Mouse (Mus musculus): ENCODE results near the gene Mcl1.
"Not testable (repeated sequence)": the region's sequence is repeated elsewhere in the genome, so short reads cannot be mapped to it uniquely, and the experiment has no call there.

The Mcl1 gene

GRCm38 (mm10) chr3:95658236-95658867 is at the start of gene Mcl1:
Mcl1 (plus strand) TSS chr3:95658788.
- DNase-seq (ENCODE audit: low read depth, low spot score): peak; percentile 92

GRCm38 (mm10) chr3:95609195-95609594 is 49.4 kb upstream of the Mcl1 start:
- DNase-seq (ENCODE audit: low read depth, low spot score): no peak

DNA sequence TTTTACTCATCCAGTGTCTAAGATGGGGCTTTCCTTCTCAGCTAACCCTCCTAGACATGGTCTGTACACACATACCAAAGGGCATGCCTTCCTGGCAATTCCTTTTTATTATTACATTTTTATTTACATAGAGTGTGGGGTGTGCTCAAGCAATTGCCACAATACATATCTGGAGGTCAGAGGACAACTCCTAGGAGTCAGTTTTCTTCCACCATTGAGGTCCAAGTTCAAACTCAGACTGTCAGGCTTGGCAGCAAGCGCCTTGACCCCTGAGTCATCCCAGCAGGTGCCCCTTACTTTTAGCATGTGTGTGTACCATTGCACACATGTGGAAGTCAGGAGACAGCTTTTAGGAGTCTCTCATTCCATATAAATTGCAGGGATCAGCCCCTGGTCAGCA is 44.6 kb upstream of the Mcl1 start:
- DNase-seq (ENCODE audit: low read depth, low spot score): no peak

GRCm38 (mm10) chr3:95618511-95618910 is 40.1 kb upstream of the Mcl1 start:
- DNase-seq (ENCODE audit: low read depth, low spot score): no peak

DNA sequence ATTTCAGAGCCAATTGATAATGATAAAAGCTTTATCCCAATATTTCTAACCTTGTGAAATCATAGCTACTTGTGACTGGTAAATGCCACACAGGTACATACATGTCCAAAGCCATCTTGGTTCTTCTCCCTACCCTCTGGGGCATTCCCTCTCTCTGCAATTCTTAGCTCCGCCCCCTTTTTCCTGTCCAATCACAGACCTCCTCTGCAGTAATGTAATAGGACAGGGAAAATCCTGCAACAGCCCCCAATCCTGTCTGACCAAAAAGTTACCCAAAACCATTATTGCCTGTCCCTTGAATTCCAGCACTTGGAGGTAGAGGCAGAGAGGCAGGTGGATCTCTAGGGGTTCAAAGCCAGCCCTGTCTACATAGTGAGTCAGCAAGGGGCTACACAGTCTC is 37.3 kb upstream of the Mcl1 start:
- no peak for DNase-seq (ENCODE audit: low read depth, low spot score)

DNA sequence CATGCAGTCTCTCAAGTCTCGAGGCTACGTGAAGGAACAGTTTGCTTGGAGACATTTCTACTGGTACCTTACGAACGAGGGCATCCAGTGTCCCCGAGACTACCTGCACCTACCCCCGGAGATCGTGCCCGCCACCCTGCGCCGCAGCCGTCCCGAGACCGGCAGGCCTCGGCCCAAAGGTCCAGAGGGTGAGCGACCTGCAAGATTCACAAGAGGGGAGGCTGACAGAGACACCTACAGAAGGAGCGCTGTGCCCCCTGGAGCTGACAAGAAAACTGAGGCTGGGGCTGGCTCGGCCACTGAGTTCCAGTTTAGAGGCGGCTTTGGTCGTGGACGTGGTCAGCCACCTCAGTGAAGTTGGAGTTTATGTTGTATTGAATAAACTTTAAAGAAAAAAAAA is 36.2 kb upstream of the Mcl1 start:
- DNase-seq (ENCODE audit: low read depth, low spot score): not testable (repeated sequence)

GRCm38 (mm10) chr3:95623551-95623950 is 35.0 kb upstream of the Mcl1 start:
- no peak for DNase-seq (ENCODE audit: low read depth, low spot score)

- DNase-seq (ENCODE audit: low read depth, low spot score): not testable (repeated sequence)
Observed at GRCm38 (mm10) chr3:95623991-95624515, 34.5 kb upstream of the Mcl1 start.

- DNase-seq (ENCODE audit: low read depth, low spot score): peak; percentile 100
Observed at GRCm38 (mm10) chr3:95624628-95625503, 33.7 kb upstream of the Mcl1 start, which contains the start of gene Ensa. Ensa (plus strand) TSS chr3:95624993.

DNA sequence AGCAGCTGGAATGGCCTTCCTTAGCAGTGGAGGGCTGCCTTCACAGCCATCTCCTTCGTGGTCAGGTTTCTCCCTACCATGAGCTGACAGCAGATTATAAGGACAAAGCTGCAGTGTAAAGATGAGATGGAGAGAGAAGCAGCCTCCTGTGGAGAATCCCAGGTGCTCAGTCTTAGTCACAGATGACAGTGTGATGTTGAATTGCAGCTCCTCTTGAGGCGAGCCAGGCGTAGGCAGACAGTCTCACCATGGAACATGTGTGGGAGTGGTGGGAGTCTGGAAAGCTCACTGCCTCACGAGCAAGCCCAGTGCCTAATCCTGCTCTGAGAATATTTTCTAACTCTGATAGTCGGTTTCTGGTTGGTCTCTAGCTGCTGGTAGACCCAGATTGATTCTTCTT is 30.8 kb upstream of the Mcl1 start:
- DNase-seq (ENCODE audit: low read depth, low spot score): no peak

GRCm38 (mm10) chr3:95629755-95630154 is 28.8 kb upstream of the Mcl1 start:
- DNase-seq (ENCODE audit: low read depth, low spot score): peak; percentile 59

- no peak for DNase-seq (ENCODE audit: low read depth, low spot score)
Observed at GRCm38 (mm10) chr3:95630856-95631255, 27.7 kb upstream of the Mcl1 start.

DNA sequence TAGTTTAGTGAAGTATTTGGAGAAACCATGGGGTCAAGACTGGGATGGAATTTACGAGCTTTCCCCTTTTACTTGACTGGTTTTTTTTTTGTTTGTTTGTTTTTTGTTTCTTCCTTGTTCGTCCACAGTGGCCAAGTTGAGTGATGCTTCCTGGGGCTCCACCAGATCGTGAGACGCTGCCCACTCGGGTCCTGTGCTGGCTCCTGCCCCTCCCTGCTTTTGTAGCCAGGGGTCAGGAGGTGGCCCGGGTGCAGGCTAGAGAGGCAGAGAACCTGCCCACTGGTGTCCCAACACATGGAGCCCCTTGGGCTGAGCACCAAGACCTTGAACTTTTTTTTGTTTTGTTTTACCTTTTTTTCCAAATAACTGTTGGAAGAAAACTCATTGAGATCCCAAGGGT is 27.3 kb upstream of the Mcl1 start:
- DNase-seq (ENCODE audit: low read depth, low spot score): no peak

DNA sequence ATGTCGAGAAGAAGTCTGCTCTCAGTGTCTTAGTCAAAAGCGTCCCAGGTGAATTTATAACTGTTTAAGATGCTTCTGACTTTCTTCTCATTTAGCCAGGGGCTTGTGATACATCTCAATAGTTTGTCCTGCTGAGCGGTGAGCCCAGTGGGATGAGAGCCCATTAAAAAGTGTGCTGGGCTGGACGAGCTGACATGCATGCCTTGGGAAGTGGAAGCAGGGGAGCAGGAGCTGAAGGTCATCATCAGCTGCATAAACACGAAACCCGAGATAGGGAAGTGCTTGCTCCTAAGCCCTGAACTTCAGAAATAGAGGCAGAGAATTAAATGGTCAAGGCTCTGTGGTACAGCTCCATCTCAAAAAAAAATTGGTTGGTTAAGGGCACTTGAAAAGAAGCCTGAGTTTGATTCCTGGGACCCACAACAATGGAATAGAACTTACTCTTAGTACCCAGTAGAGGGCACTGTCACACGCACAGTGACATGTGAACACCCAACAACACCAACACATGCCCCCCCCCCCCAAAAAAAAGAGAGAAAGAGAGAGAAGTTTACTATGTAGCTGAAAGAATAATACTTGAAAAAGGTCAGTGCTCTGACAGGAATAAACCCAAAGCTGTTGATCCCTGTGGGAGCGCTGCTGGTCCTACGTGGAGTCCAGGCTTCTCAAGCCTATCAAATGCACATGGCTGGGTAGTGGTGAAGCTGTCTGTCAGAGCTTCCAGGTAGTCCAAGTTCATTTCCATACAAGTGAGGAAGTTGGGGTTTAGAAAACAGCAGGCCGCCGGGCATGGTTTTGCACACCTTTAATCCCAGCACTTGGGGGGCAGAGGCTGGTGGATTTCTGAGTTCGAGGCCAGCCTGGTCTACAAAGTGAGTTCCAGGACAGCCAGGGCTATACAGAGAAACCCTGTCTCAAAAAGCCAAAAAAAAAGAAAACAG is 25.7 kb upstream of the Mcl1 start:
- DNase-seq (ENCODE audit: low read depth, low spot score): peak; percentile 78

GRCm38 (mm10) chr3:95635636-95636035 is 23.0 kb upstream of the Mcl1 start:
- DNase-seq (ENCODE audit: low read depth, low spot score): no peak

- no peak for DNase-seq (ENCODE audit: low read depth, low spot score)
Observed at GRCm38 (mm10) chr3:95636072-95636471, 22.5 kb upstream of the Mcl1 start.

GRCm38 (mm10) chr3:95639694-95640093 is 18.9 kb upstream of the Mcl1 start:
- no peak for DNase-seq (ENCODE audit: low read depth, low spot score)

GRCm38 (mm10) chr3:95643097-95643496 is 15.5 kb upstream of the Mcl1 start:
- DNase-seq (ENCODE audit: low read depth, low spot score): no peak

- no peak for DNase-seq (ENCODE audit: low read depth, low spot score)
Observed at GRCm38 (mm10) chr3:95645313-95646235, 13.0 kb upstream of the Mcl1 start.

DNA sequence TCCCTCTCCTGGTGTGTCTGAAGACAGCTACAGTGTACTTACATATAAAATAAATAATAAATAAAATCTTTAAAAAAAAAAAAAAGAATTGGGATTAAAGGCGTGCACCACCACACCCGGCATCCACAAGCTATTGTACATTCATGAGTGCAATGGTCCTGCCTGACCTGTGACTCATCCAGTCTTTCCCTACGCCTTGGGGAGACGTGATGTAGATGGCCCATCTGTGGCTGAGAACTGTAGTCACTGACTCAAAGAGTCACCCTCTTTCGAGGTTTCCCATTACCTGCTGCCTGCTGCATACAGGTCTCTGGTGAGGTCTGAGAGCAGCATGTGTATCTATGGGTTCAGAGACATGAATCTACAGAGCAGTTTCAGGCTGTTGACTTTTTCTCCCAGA is 10.6 kb upstream of the Mcl1 start:
- DNase-seq (ENCODE audit: low read depth, low spot score): peak; percentile 79
